Mouse (Mus musculus): Measurements from ENCODE around the gene Aldh3b1. TPM values are rescaled to one million over a fixed set of nuclear protein-coding genes. Genes with fewer than 3 reads are reported as not detected.
"Not testable (repeated sequence)": the region's sequence is repeated elsewhere in the genome, so short reads cannot be mapped to it uniquely, and the experiment has no call there.

Gene Aldh3b1
- polyA plus RNA-seq, 1 experiment from 2014 or later = 1.8 TPM

DNA sequence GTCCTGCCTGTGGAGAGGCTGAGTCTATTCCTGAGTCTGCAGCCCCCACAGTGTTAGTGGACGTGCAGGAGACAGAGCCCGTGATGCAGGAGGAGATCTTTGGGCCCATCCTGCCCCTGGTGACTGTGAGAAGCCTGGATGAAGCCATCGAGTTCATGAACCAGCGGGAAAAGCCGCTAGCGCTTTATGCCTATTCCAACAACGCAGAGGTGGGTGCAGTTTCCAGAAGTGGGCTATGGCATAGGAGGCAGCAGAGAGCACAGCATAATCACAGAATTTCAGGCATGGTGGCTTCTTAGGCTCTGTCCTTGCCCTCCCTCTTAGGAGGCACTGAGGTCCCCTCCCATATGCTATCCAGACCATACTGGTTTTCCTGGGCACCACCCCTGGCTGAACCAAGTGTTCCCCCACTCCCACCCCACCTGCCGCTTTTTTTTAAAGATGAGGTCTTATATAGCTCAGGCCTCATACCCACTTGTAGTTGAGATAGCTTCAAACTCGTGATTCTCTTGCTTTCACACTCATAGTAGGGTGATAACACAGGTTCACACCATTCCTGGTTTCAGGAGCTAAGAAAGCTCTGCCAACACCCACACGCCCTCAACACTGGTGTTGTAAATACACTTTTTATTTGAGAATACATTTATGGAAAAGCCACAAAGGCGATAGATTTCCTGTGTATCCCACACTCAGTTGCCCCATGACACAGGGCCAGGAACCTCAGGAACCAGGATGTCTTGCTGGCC is 36.9 kb upstream of the Aldh3b1 start:
- TF ChIP-seq CTCF (IDR thresholded peaks at IDR 0.05; ENCODE audit: low read depth) (peak; percentile 45), EP300 (optimal IDR thresholded peaks at IDR 0.05) (no peak)
- no peak overlapping the region for H3K9ac ChIP-seq (ENCODE audit: low read length)
- no peaks in the 10 kb centered on the region for H3K27me3 ChIP-seq (ENCODE audit: control insufficient read depth, insufficient read depth, low read length)
- no peak overlapping the region for H3K4me3 ChIP-seq (ENCODE audit: low read depth, low read length)
- no peak overlapping the region for H3K27ac ChIP-seq (replicated peaks)
- 70% methylated on average over 11 of the region's 11 CpGs for WGBS
- ATAC-seq (ENCODE audit: low FRiP score, low TSS enrichment) (no peak), DNase-seq (ENCODE audit: low spot score) (no peak)
- no peaks in the 10 kb centered on the region; the same call in 1 of the 2 replicates for H3K4me1 ChIP-seq (replicated peaks; ENCODE audit: control insufficient read depth, insufficient read depth)
- no peak overlapping the region for H3K4me2 ChIP-seq (replicated peaks; ENCODE audit: low read depth)
- no peaks in the 10 kb centered on the region for H3K9me3 ChIP-seq (ENCODE audit: control insufficient read depth, low read length)
- no peaks in the 10 kb centered on the region for H3K36me3 ChIP-seq (ENCODE audit: control insufficient read depth, insufficient read depth, low read length)

GRCm38 (mm10) chr19:3964030-3964429 is 34.4 kb upstream of the Aldh3b1 start:
- Histone ChIP-seq H3K36me3 (ENCODE audit: control insufficient read depth, insufficient read depth, low read length) (no peaks in the 10 kb centered on the region), H3K4me2 (replicated peaks; ENCODE audit: low read depth) (no peak overlapping the region), H3K4me1 (replicated peaks; ENCODE audit: control insufficient read depth, insufficient read depth) (no peaks in the 10 kb centered on the region), H3K9me3 (ENCODE audit: control insufficient read depth, low read length) (no peaks in the 10 kb centered on the region), H3K27me3 (ENCODE audit: control insufficient read depth, insufficient read depth, low read length) (no peaks in the 10 kb centered on the region), H3K27ac (replicated peaks) (no peak overlapping the region), H3K4me3 (ENCODE audit: low read depth, low read length) (no peak overlapping the region), H3K9ac (ENCODE audit: low read length) (no peak overlapping the region)
- WGBS = 67% methylated on average over 4 of the region's 4 CpGs
- DNase-seq (ENCODE audit: low spot score) = no peak
- TF ChIP-seq EP300 (optimal IDR thresholded peaks at IDR 0.05) = no peak
- peak; percentile 56 for TF ChIP-seq CTCF (IDR thresholded peaks at IDR 0.05; ENCODE audit: low read depth)
- no peak for ATAC-seq (ENCODE audit: low FRiP score, low TSS enrichment)

- Histone ChIP-seq H3K9me3 (ENCODE audit: control insufficient read depth, low read length) (no peaks in the 10 kb centered on the region), H3K36me3 (ENCODE audit: control insufficient read depth, insufficient read depth, low read length) (no peaks in the 10 kb centered on the region), H3K9ac (ENCODE audit: low read length) (no peak overlapping the region), H3K4me1 (replicated peaks; ENCODE audit: control insufficient read depth, insufficient read depth) (no peaks in the 10 kb centered on the region), H3K4me2 (replicated peaks; ENCODE audit: low read depth) (no peak overlapping the region), H3K4me3 (ENCODE audit: low read depth, low read length) (no peak overlapping the region), H3K27ac (replicated peaks) (no peak overlapping the region), H3K27me3 (ENCODE audit: control insufficient read depth, insufficient read depth, low read length) (no peaks in the 10 kb centered on the region)
- WGBS = 28% methylated on average over 2 of the region's 2 CpGs
- ATAC-seq (ENCODE audit: low FRiP score, low TSS enrichment) = no peak
- peak; percentile 32 for DNase-seq (ENCODE audit: low spot score)
- TF ChIP-seq EP300 (optimal IDR thresholded peaks at IDR 0.05) (no peak), CTCF (IDR thresholded peaks at IDR 0.05; ENCODE audit: low read depth) (peak; percentile 57)
Observed at GRCm38 (mm10) chr19:3962469-3962868, 32.9 kb upstream of the Aldh3b1 start.

- 66% methylated on average over 6 of the region's 6 CpGs for WGBS
- DNase-seq (ENCODE audit: low spot score); H3K4me2 ChIP-seq (replicated peaks; ENCODE audit: low read depth); H3K4me3 ChIP-seq (ENCODE audit: low read depth, low read length); H3K9me3 ChIP-seq (ENCODE audit: control insufficient read depth, low read length); H3K36me3 ChIP-seq (ENCODE audit: control insufficient read depth, insufficient read depth, low read length); H3K27me3 ChIP-seq (ENCODE audit: control insufficient read depth, insufficient read depth, low read length); H3K4me1 ChIP-seq (replicated peaks; ENCODE audit: control insufficient read depth, insufficient read depth); ATAC-seq (ENCODE audit: low FRiP score, low TSS enrichment); H3K27ac ChIP-seq (replicated peaks); H3K9ac ChIP-seq (ENCODE audit: low read length): not testable (repeated sequence)
Observed at GRCm38 (mm10) chr19:3961805-3962204, 32.2 kb upstream of the Aldh3b1 start.

DNA sequence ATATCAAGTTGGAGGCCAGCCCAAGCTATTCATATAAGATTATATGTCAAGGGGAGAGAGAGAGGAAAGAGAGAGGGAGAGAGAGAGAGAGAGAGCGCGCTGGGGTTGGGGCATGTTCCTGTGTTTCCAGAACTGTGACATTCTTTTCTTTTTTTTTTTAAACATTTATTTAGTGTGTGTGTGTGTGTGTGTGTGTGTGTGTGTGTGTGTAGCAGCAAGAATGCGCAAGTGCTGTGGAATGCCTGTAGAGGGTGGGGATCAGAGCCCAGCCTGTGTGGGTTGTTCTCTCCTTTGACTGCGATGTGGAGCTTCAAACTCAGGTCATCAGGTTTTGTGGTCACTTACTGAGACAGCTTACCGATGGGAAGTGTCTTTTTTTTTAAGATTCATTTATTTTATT is 30.6 kb upstream of the Aldh3b1 start:
- H3K4me1 ChIP-seq (replicated peaks; ENCODE audit: control insufficient read depth, insufficient read depth) = no peaks in the 10 kb centered on the region
- no peaks in the 10 kb centered on the region for H3K36me3 ChIP-seq (ENCODE audit: control insufficient read depth, insufficient read depth, low read length)
- no peaks in the 10 kb centered on the region for H3K9me3 ChIP-seq (ENCODE audit: control insufficient read depth, low read length)
- DNase-seq (ENCODE audit: low spot score) (no peak), ATAC-seq (ENCODE audit: low FRiP score, low TSS enrichment) (no peak)
- H3K4me2 ChIP-seq (replicated peaks; ENCODE audit: low read depth) = no peak overlapping the region
- 67% methylated on average over 5 of the region's 5 CpGs for WGBS
- no peak overlapping the region for H3K27ac ChIP-seq (replicated peaks)
- no peaks in the 10 kb centered on the region for H3K27me3 ChIP-seq (ENCODE audit: control insufficient read depth, insufficient read depth, low read length)
- no peak overlapping the region for H3K4me3 ChIP-seq (ENCODE audit: low read depth, low read length)
- H3K9ac ChIP-seq (ENCODE audit: low read length) = no peak overlapping the region
- TF ChIP-seq EP300 (optimal IDR thresholded peaks at IDR 0.05) (no peak), CTCF (IDR thresholded peaks at IDR 0.05; ENCODE audit: low read depth) (no peak)

DNA sequence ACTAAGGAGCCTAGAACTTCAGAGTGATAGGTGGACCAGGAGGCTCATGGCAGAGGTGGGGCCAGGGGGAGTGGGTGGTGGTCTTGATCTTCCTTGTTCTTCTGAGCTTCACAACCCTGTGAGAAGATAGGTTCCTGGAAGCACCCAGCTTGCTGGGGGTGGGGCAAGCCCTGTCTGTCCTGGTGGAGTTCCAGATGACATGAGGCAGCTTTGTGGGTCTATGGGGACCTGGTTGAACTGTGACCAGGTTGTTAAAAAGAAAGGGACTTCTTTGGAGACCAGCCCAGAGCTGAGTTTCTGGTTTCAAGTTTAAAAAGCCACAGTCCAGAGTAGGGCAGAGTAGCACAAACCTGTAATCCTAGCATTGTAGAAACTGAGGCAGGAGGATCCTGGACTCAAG is 29.4 kb upstream of the Aldh3b1 start:
- Histone ChIP-seq H3K9ac (ENCODE audit: low read length) (no peak overlapping the region), H3K9me3 (ENCODE audit: control insufficient read depth, low read length) (no peaks in the 10 kb centered on the region), H3K4me3 (ENCODE audit: low read depth, low read length) (no peak overlapping the region), H3K36me3 (ENCODE audit: control insufficient read depth, insufficient read depth, low read length) (no peaks in the 10 kb centered on the region), H3K4me1 (replicated peaks; ENCODE audit: control insufficient read depth, insufficient read depth) (no peaks in the 10 kb centered on the region), H3K27ac (replicated peaks) (no peak overlapping the region), H3K4me2 (replicated peaks; ENCODE audit: low read depth) (no peak overlapping the region), H3K27me3 (ENCODE audit: control insufficient read depth, insufficient read depth, low read length) (no peaks in the 10 kb centered on the region)
- DNase-seq (ENCODE audit: low spot score) = no peak
- TF ChIP-seq CTCF (IDR thresholded peaks at IDR 0.05; ENCODE audit: low read depth) (no peak), EP300 (optimal IDR thresholded peaks at IDR 0.05) (no peak)
- no peak for ATAC-seq (ENCODE audit: low FRiP score, low TSS enrichment)
